Mouse (Mus musculus): ENCODE data around the gene Angptl2. TPM values are rescaled to one million over a fixed set of nuclear protein-coding genes. Genes with fewer than 3 reads are reported as not detected.

The Angptl2 gene
- polyA plus RNA-seq, 1 experiment from 2014 or later = 17.9 TPM

- no peak for ATAC-seq (ENCODE audit: low FRiP score)
- Histone ChIP-seq H3K4me2 (no peak overlapping the region), H3K27ac (no peak overlapping the region), H3K36me3 (0 out of 2 replicates have a peak, but pooled peaks cover 11% of the 10 kb centered on the region), H3K4me1 (replicated peaks) (peaks cover 55% of the 10 kb centered on the region), H3K27me3 (no peaks in the 10 kb centered on the region), H3K4me3 (no peak overlapping the region), H3K9me3 (no peaks in the 10 kb centered on the region), H3K9ac (no peak overlapping the region)
- WGBS = 90% methylated on average over 11 of the region's 11 CpGs
These were observed 5.6 kb downstream of the Angptl2 start for GRCm38 (mm10) chr2:33221339-33221900.

GRCm38 (mm10) chr2:33222480-33222879 lies 6.6 kb downstream of the Angptl2 start:
- no peaks in the 10 kb centered on the region for H3K9me3 ChIP-seq
- no peaks in the 10 kb centered on the region for H3K27me3 ChIP-seq
- no peak for ATAC-seq (ENCODE audit: low FRiP score)
- peaks cover 55% of the 10 kb centered on the region for H3K4me1 ChIP-seq (replicated peaks)
- H3K4me2 ChIP-seq = no peak overlapping the region
- 85% methylated on average over 6 of the region's 6 CpGs for WGBS
- no peak overlapping the region for H3K9ac ChIP-seq
- 0 out of 2 replicates have a peak, but pooled peaks cover 11% of the 10 kb centered on the region for H3K36me3 ChIP-seq
- H3K4me3 ChIP-seq = no peak overlapping the region
- no peak overlapping the region for H3K27ac ChIP-seq

GRCm38 (mm10) chr2:33223656-33224358 lies 7.9 kb downstream of the Angptl2 start:
- WGBS = 79% methylated on average over 10 of the region's 10 CpGs
- Histone ChIP-seq H3K9me3 (no peaks in the 10 kb centered on the region), H3K4me2 (no peak overlapping the region), H3K9ac (no peak overlapping the region), H3K27me3 (no peaks in the 10 kb centered on the region), H3K36me3 (peaks cover 21% of the 10 kb centered on the region), H3K27ac (no peak overlapping the region), H3K4me1 (replicated peaks) (peaks cover 51% of the 10 kb centered on the region), H3K4me3 (no peak overlapping the region)
- no peak for ATAC-seq (ENCODE audit: low FRiP score)

GRCm38 (mm10) chr2:33225921-33226320 lies 10.1 kb downstream of the Angptl2 start:
- 94% methylated on average over 7 of the region's 7 CpGs for WGBS
- Histone ChIP-seq H3K36me3 (peaks cover 37% of the 10 kb centered on the region), H3K9ac (no peak overlapping the region), H3K4me2 (no peak overlapping the region), H3K4me3 (no peak overlapping the region), H3K4me1 (replicated peaks) (peaks cover 30% of the 10 kb centered on the region), H3K27me3 (no peaks in the 10 kb centered on the region), H3K27ac (no peak overlapping the region), H3K9me3 (no peaks in the 10 kb centered on the region)
- ATAC-seq (ENCODE audit: low FRiP score) = no peak

GRCm38 (mm10) chr2:33228077-33228476 lies 12.2 kb downstream of the Angptl2 start:
- peaks cover 25% of the 10 kb centered on the region for H3K36me3 ChIP-seq
- no peak overlapping the region for H3K4me3 ChIP-seq
- ATAC-seq (ENCODE audit: low FRiP score) = no peak
- H3K4me1 ChIP-seq (replicated peaks) = peaks cover 36% of the 10 kb centered on the region
- no peaks in the 10 kb centered on the region for H3K27me3 ChIP-seq
- H3K9me3 ChIP-seq = no peaks in the 10 kb centered on the region
- H3K4me2 ChIP-seq = no peak overlapping the region
- no peak overlapping the region for H3K9ac ChIP-seq
- no peak overlapping the region for H3K27ac ChIP-seq
- WGBS = 93% methylated on average over 11 of the region's 11 CpGs

- no peaks in the 10 kb centered on the region for H3K27me3 ChIP-seq
- 96% methylated on average over 15 of the region's 15 CpGs for WGBS
- no peaks in the 10 kb centered on the region for H3K9me3 ChIP-seq
- peaks cover 25% of the 10 kb centered on the region for H3K36me3 ChIP-seq
- H3K4me2 ChIP-seq = no peak overlapping the region
- no peak for ATAC-seq (ENCODE audit: low FRiP score)
- no peak overlapping the region for H3K4me3 ChIP-seq
- peaks cover 41% of the 10 kb centered on the region for H3K4me1 ChIP-seq (replicated peaks)
- H3K9ac ChIP-seq = no peak overlapping the region
- no peak overlapping the region for H3K27ac ChIP-seq
These were observed 12.7 kb downstream of the Angptl2 start for GRCm38 (mm10) chr2:33228551-33228950.

- Histone ChIP-seq H3K36me3 (peaks cover 25% of the 10 kb centered on the region), H3K9me3 (no peaks in the 10 kb centered on the region), H3K4me1 (replicated peaks) (peaks cover 59% of the 10 kb centered on the region), H3K27ac (no peak overlapping the region), H3K4me2 (no peak overlapping the region), H3K4me3 (no peak overlapping the region), H3K27me3 (no peaks in the 10 kb centered on the region), H3K9ac (no peak overlapping the region)
- ATAC-seq (ENCODE audit: low FRiP score) = no peak
- 84% methylated on average over 10 of the region's 10 CpGs for WGBS
These were observed 14.8 kb downstream of the Angptl2 start for GRCm38 (mm10) chr2:33230701-33231100.

GRCm38 (mm10) chr2:33231788-33232187 lies 15.9 kb downstream of the Angptl2 start:
- no peak for ATAC-seq (ENCODE audit: low FRiP score)
- no peak overlapping the region for H3K4me2 ChIP-seq
- H3K9ac ChIP-seq = no peak overlapping the region
- 61% methylated on average over 2 of the region's 2 CpGs for WGBS
- H3K4me3 ChIP-seq = no peak overlapping the region
- H3K4me1 ChIP-seq (replicated peaks) = peaks cover 62% of the 10 kb centered on the region
- peaks cover 25% of the 10 kb centered on the region for H3K36me3 ChIP-seq
- no peaks in the 10 kb centered on the region for H3K9me3 ChIP-seq
- peak overlapping the region; percentile 10; the same call in 1 of the 2 replicates for H3K27ac ChIP-seq
- no peaks in the 10 kb centered on the region for H3K27me3 ChIP-seq

GRCm38 (mm10) chr2:33232782-33233570 lies 17.1 kb downstream of the Angptl2 start:
- WGBS = 77% methylated on average over 6 of the region's 6 CpGs
- Histone ChIP-seq H3K9me3 (no peaks in the 10 kb centered on the region), H3K36me3 (peaks cover 23% of the 10 kb centered on the region), H3K27me3 (no peaks in the 10 kb centered on the region), H3K27ac (no peak overlapping the region), H3K9ac (no peak overlapping the region), H3K4me2 (no peak overlapping the region), H3K4me1 (replicated peaks) (peaks cover 63% of the 10 kb centered on the region), H3K4me3 (no peak overlapping the region)
- ATAC-seq (ENCODE audit: low FRiP score) = no peak

GRCm38 (mm10) chr2:33233856-33234255 lies 18.0 kb downstream of the Angptl2 start:
- Histone ChIP-seq H3K4me3 (no peak overlapping the region), H3K36me3 (peaks cover 15% of the 10 kb centered on the region), H3K27me3 (no peaks in the 10 kb centered on the region), H3K4me1 (replicated peaks) (peaks cover 60% of the 10 kb centered on the region), H3K9me3 (no peaks in the 10 kb centered on the region), H3K27ac (no peak overlapping the region), H3K9ac (no peak overlapping the region), H3K4me2 (no peak overlapping the region)
- ATAC-seq (ENCODE audit: low FRiP score) = no peak
- 69% methylated on average over 5 of the region's 5 CpGs for WGBS

GRCm38 (mm10) chr2:33234848-33235247 lies 19.0 kb downstream of the Angptl2 start:
- Histone ChIP-seq H3K4me1 (replicated peaks) (peaks cover 60% of the 10 kb centered on the region), H3K36me3 (peaks cover 10% of the 10 kb centered on the region), H3K9me3 (no peaks in the 10 kb centered on the region), H3K4me3 (no peak overlapping the region), H3K27me3 (no peaks in the 10 kb centered on the region), H3K9ac (no peak overlapping the region), H3K27ac (peak overlapping the region; percentile 10; the same call in 1 of the 2 replicates), H3K4me2 (no peak overlapping the region)
- WGBS = 71% methylated on average over 4 of the region's 4 CpGs
- no peak for ATAC-seq (ENCODE audit: low FRiP score)

GRCm38 (mm10) chr2:33237581-33237980 lies 21.7 kb downstream of the Angptl2 start:
- no peak for ATAC-seq (ENCODE audit: low FRiP score)
- WGBS = 80% methylated on average over 6 of the region's 6 CpGs
- peak overlapping the region; percentile 46; the same call in 1 of the 2 replicates for H3K27ac ChIP-seq

More at GRCm38 (mm10) chr2:33237581-33237980, 21.7 kb downstream of the Angptl2 start:
- Histone ChIP-seq H3K9ac (no peak overlapping the region), H3K27me3 (no peaks in the 10 kb centered on the region), H3K9me3 (no peaks in the 10 kb centered on the region), H3K4me3 (no peak overlapping the region), H3K4me2 (no peak overlapping the region), H3K4me1 (replicated peaks) (peaks cover 47% of the 10 kb centered on the region), H3K36me3 (peaks cover 8% of the 10 kb centered on the region)
